Mouse (Mus musculus): ENCODE data around the gene Mgat5. TPM values are rescaled to one million over a fixed set of nuclear protein-coding genes. Genes with fewer than 3 reads are reported as not detected.

Gene Mgat5
- polyA plus RNA-seq, 1 experiment from 2014 or later = 16.0 TPM

GRCm38 (mm10) chr1:127262170-127262837 lies 57.5 kb downstream of the Mgat5 start:
- H3K36me3 ChIP-seq (ENCODE audit: control insufficient read depth, insufficient read depth, low read length) = no peaks in the 10 kb centered on the region
- ATAC-seq = no peak
- 69% methylated on average over 13 of the region's 13 CpGs for WGBS
- H3K27ac ChIP-seq (ENCODE audit: low read length) = peak overlapping the region; percentile 24; the same call in 1 of the 2 replicates
- H3K4me2 ChIP-seq (ENCODE audit: low read length) = no peak overlapping the region
- no peaks in the 10 kb centered on the region for H3K27me3 ChIP-seq (ENCODE audit: control insufficient read depth, insufficient read depth, low read depth, low read length)
- no peak overlapping the region for H3K4me3 ChIP-seq (ENCODE audit: low read depth, low read length)
- H3K9ac ChIP-seq (ENCODE audit: low read depth, low read length) = no peak overlapping the region
- H3K4me1 ChIP-seq (ENCODE audit: control insufficient read depth, insufficient read depth, low read length) = peaks cover 7% of the 10 kb centered on the region
- H3K9me3 ChIP-seq (replicated peaks; ENCODE audit: control insufficient read depth, low read length, poor library complexity, severe bottlenecking) = no peaks in the 10 kb centered on the region

- Histone ChIP-seq H3K27me3 (ENCODE audit: control insufficient read depth, insufficient read depth, low read depth, low read length) (no peaks in the 10 kb centered on the region), H3K4me1 (ENCODE audit: control insufficient read depth, insufficient read depth, low read length) (peaks cover 6% of the 10 kb centered on the region), H3K9ac (ENCODE audit: low read depth, low read length) (no peak overlapping the region), H3K27ac (ENCODE audit: low read length) (no peak overlapping the region), H3K4me2 (ENCODE audit: low read length) (no peak overlapping the region), H3K36me3 (ENCODE audit: control insufficient read depth, insufficient read depth, low read length) (no peaks in the 10 kb centered on the region), H3K9me3 (replicated peaks; ENCODE audit: control insufficient read depth, low read length, poor library complexity, severe bottlenecking) (no peaks in the 10 kb centered on the region), H3K4me3 (ENCODE audit: low read depth, low read length) (no peak overlapping the region)
- ATAC-seq = no peak
- WGBS = 94% methylated on average over 5 of the region's 5 CpGs
These were observed 63.2 kb downstream of the Mgat5 start for GRCm38 (mm10) chr1:127267985-127268384.

GRCm38 (mm10) chr1:127269343-127269742 lies 64.5 kb downstream of the Mgat5 start:
- Histone ChIP-seq H3K36me3 (ENCODE audit: control insufficient read depth, insufficient read depth, low read length) (no peaks in the 10 kb centered on the region), H3K4me3 (ENCODE audit: low read depth, low read length) (no peak overlapping the region), H3K27me3 (ENCODE audit: control insufficient read depth, insufficient read depth, low read depth, low read length) (no peaks in the 10 kb centered on the region), H3K9ac (ENCODE audit: low read depth, low read length) (no peak overlapping the region), H3K4me2 (ENCODE audit: low read length) (no peak overlapping the region), H3K9me3 (replicated peaks; ENCODE audit: control insufficient read depth, low read length, poor library complexity, severe bottlenecking) (no peaks in the 10 kb centered on the region), H3K27ac (ENCODE audit: low read length) (no peak overlapping the region), H3K4me1 (ENCODE audit: control insufficient read depth, insufficient read depth, low read length) (peaks cover 6% of the 10 kb centered on the region)
- WGBS = 72% methylated on average over 3 of the region's 3 CpGs
- no peak for ATAC-seq

- Histone ChIP-seq H3K27ac (ENCODE audit: low read length) (peak overlapping the region; percentile 36; the same call in 1 of the 2 replicates), H3K4me1 (ENCODE audit: control insufficient read depth, insufficient read depth, low read length) (peaks cover 6% of the 10 kb centered on the region), H3K4me3 (ENCODE audit: low read depth, low read length) (no peak overlapping the region), H3K9ac (ENCODE audit: low read depth, low read length) (no peak overlapping the region), H3K36me3 (ENCODE audit: control insufficient read depth, insufficient read depth, low read length) (no peaks in the 10 kb centered on the region), H3K27me3 (ENCODE audit: control insufficient read depth, insufficient read depth, low read depth, low read length) (no peaks in the 10 kb centered on the region), H3K4me2 (ENCODE audit: low read length) (no peak overlapping the region), H3K9me3 (replicated peaks; ENCODE audit: control insufficient read depth, low read length, poor library complexity, severe bottlenecking) (no peaks in the 10 kb centered on the region)
- ATAC-seq = no peak
- WGBS = 72% methylated on average over 13 of the region's 13 CpGs
These were observed 65.6 kb downstream of the Mgat5 start for GRCm38 (mm10) chr1:127270273-127271020.

- H3K27ac ChIP-seq (ENCODE audit: low read length) = no peak overlapping the region
- no peaks in the 10 kb centered on the region for H3K9me3 ChIP-seq (replicated peaks; ENCODE audit: control insufficient read depth, low read length, poor library complexity, severe bottlenecking)
- 95% methylated on average over 4 of the region's 4 CpGs for WGBS
- H3K36me3 ChIP-seq (ENCODE audit: control insufficient read depth, insufficient read depth, low read length) = no peaks in the 10 kb centered on the region
- peaks cover 6% of the 10 kb centered on the region for H3K4me1 ChIP-seq (ENCODE audit: control insufficient read depth, insufficient read depth, low read length)
- no peak for ATAC-seq
- H3K4me2 ChIP-seq (ENCODE audit: low read length) = no peak overlapping the region
- H3K4me3 ChIP-seq (ENCODE audit: low read depth, low read length) = no peak overlapping the region
- H3K27me3 ChIP-seq (ENCODE audit: control insufficient read depth, insufficient read depth, low read depth, low read length) = no peaks in the 10 kb centered on the region
- no peak overlapping the region for H3K9ac ChIP-seq (ENCODE audit: low read depth, low read length)
These were observed 66.3 kb downstream of the Mgat5 start for GRCm38 (mm10) chr1:127271156-127271555.

- Histone ChIP-seq H3K4me1 (ENCODE audit: control insufficient read depth, insufficient read depth, low read length) (peaks cover 6% of the 10 kb centered on the region), H3K27me3 (ENCODE audit: control insufficient read depth, insufficient read depth, low read depth, low read length) (no peaks in the 10 kb centered on the region), H3K9ac (ENCODE audit: low read depth, low read length) (no peak overlapping the region), H3K4me3 (ENCODE audit: low read depth, low read length) (no peak overlapping the region), H3K4me2 (ENCODE audit: low read length) (no peak overlapping the region), H3K36me3 (ENCODE audit: control insufficient read depth, insufficient read depth, low read length) (no peaks in the 10 kb centered on the region), H3K9me3 (replicated peaks; ENCODE audit: control insufficient read depth, low read length, poor library complexity, severe bottlenecking) (no peaks in the 10 kb centered on the region; the same call in 1 of the 2 replicates), H3K27ac (ENCODE audit: low read length) (no peak overlapping the region)
- 92% methylated on average over 5 of the region's 5 CpGs for WGBS
- no peak for ATAC-seq
These were observed 68.5 kb downstream of the Mgat5 start for GRCm38 (mm10) chr1:127273363-127273762.

- H3K4me1 ChIP-seq (ENCODE audit: control insufficient read depth, insufficient read depth, low read length) = no peaks in the 10 kb centered on the region
- no peaks in the 10 kb centered on the region for H3K27me3 ChIP-seq (ENCODE audit: control insufficient read depth, insufficient read depth, low read depth, low read length)
- no peak overlapping the region for H3K27ac ChIP-seq (ENCODE audit: low read length)
- H3K4me3 ChIP-seq (ENCODE audit: low read depth, low read length) = no peak overlapping the region
- no peaks in the 10 kb centered on the region; the same call in 1 of the 2 replicates for H3K9me3 ChIP-seq (replicated peaks; ENCODE audit: control insufficient read depth, low read length, poor library complexity, severe bottlenecking)
- H3K36me3 ChIP-seq (ENCODE audit: control insufficient read depth, insufficient read depth, low read length) = no peaks in the 10 kb centered on the region
- no peak overlapping the region for H3K4me2 ChIP-seq (ENCODE audit: low read length)
- WGBS = over 99% methylated on average over 3 of the region's 3 CpGs
- no peak overlapping the region for H3K9ac ChIP-seq (ENCODE audit: low read depth, low read length)
- no peak for ATAC-seq
These were observed 70.9 kb downstream of the Mgat5 start for GRCm38 (mm10) chr1:127275572-127276324.

- H3K4me3 ChIP-seq (ENCODE audit: low read depth, low read length) = no peak overlapping the region
- no peaks in the 10 kb centered on the region for H3K27me3 ChIP-seq (ENCODE audit: control insufficient read depth, insufficient read depth, low read depth, low read length)
- H3K9me3 ChIP-seq (replicated peaks; ENCODE audit: control insufficient read depth, low read length, poor library complexity, severe bottlenecking) = no peaks in the 10 kb centered on the region; the same call in 1 of the 2 replicates
- H3K4me2 ChIP-seq (ENCODE audit: low read length) = no peak overlapping the region
- no peak overlapping the region for H3K9ac ChIP-seq (ENCODE audit: low read depth, low read length)
- whole genome bisulfite sequencing = 89% methylated on average over 3 of the region's 3 CpGs
- H3K4me1 ChIP-seq (ENCODE audit: control insufficient read depth, insufficient read depth, low read length) = no peaks in the 10 kb centered on the region
- ATAC-seq = no peak
- no peak overlapping the region for H3K27ac ChIP-seq (ENCODE audit: low read length)
- no peaks in the 10 kb centered on the region; the same call in 1 of the 2 replicates for H3K36me3 ChIP-seq (ENCODE audit: control insufficient read depth, insufficient read depth, low read length)
These were observed 73.3 kb downstream of the Mgat5 start for GRCm38 (mm10) chr1:127278067-127278466.
